Mouse (Mus musculus) NIH3T3 (cell line): ENCODE measurements around the gene Smoc2.

ENCODE experiments used
- DNase-seq: peaks from one replicate; pipeline ENCODE4 v3.0.0-alpha.2; 2012; ENCODE audit warnings: low read depth

Gene Smoc2

GRCm38 (mm10) chr17:14414511-14414910 is 135.2 kb downstream of the Smoc2 start:
- peak; percentile 74 for DNase-seq

- DNase-seq: peak; percentile 77
Observed at GRCm38 (mm10) chr17:14420460-14421046, 141.2 kb downstream of the Smoc2 start.

- peak; percentile 66 for DNase-seq
Observed at GRCm38 (mm10) chr17:14426481-14426880, 147.2 kb downstream of the Smoc2 start.

- DNase-seq: no peak
Observed at GRCm38 (mm10) chr17:14434717-14435116, 155.4 kb downstream of the Smoc2 start.

GRCm38 (mm10) chr17:14445611-14446010 is 166.3 kb downstream of the Smoc2 start:
- no peak for DNase-seq

- no peak for DNase-seq
Observed at GRCm38 (mm10) chr17:14447275-14447674, 168.0 kb downstream of the Smoc2 start.
